Mouse (Mus musculus): ENCODE results near the gene 1700011L22Rik. TPM values are rescaled to one million over a fixed set of nuclear protein-coding genes. Genes with fewer than 3 reads are reported as not detected.

The 1700011L22Rik gene
- not detected for total RNA-seq (2023)

GRCm38 (mm10) chr8:79248470-79248869 is at the start of gene 1700011L22Rik:
Gene 1700011L22Rik (minus strand): TSS chr8:79248570.

GRCm38 (mm10) chr8:79294610-79295275 is 46.4 kb upstream of the 1700011L22Rik start, which contains the start of gene Mmaa:
Gene Mmaa (minus strand): TSS chr8:79294937.

Other genes with a start within 250 kb of the 1700011L22Rik start
- gene Zfp827, start 220.1 kb downstream of the 1700011L22Rik start, total RNA-seq (2023) = 10 to 100 TPM; 19.7 to 21.8 TPM
- 10 to 100 TPM; 11.3 to 12.2 TPM for gene Mmaa, start 46.4 kb upstream of the 1700011L22Rik start, total RNA-seq (2023)
- gene Smad1, start 150.9 kb upstream of the 1700011L22Rik start, total RNA-seq (2023) = 1 to 10 TPM; 8.3 to 8.6 TPM